Mouse (Mus musculus) yolk sac, embryonic 10.5 days (tissue): Measurements from ENCODE around the gene Mfap2.

Source experiments
- DNase-seq: peaks from one replicate; pipeline ENCODE4 v3.0.0-alpha.2; 2017; ENCODE audit warnings: low spot score

The Mfap2 gene

DNA sequence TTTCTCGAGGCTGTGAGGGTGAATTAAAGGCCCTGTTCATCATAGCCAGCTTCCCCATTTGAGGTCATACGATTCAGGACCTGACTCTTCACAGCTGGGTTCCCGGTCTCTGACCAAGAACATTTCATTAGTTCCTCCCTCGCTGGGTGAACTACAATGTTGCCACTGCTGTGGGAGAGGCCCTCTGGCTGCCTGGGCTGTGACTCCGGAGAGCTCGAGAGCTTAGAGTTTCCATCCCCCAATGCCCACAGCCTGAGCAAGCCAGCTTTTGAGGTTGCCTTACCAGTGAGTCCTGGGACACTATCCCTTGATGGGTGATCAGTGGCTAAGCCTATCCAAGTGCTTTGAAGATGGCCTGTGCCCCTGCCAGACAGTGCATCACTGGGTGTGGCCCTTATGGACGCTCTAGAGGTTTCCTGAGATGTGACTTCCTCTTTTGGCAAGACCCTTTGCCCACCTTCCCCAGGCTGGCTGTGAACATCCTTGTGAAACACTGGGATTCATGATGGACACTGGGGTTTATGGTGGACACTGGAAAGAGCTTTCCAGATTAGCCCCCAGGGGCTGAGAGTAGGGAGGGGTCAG is 21.4 kb upstream of the Mfap2 start:
- no peak for DNase-seq

DNA sequence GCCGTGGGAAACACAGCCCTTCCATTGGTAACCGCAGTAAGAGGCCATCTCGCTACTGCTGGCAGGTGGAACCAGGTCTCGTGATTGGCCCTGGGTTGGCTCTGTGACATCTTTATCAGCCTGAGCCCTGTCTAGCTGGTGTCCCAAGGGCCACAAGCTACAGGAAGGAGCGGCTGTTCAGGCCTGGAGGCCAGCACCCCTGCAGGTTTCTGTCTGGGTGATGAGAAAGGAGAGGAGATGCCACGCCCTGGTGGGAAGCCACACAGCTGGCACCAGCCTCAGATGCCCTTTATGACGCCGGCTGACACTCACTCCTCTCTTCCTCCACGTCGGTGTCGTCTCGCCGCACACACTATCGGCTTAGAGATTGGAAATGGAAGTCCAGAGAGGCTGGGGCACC is 20.8 kb upstream of the Mfap2 start:
- no peak for DNase-seq

DNA sequence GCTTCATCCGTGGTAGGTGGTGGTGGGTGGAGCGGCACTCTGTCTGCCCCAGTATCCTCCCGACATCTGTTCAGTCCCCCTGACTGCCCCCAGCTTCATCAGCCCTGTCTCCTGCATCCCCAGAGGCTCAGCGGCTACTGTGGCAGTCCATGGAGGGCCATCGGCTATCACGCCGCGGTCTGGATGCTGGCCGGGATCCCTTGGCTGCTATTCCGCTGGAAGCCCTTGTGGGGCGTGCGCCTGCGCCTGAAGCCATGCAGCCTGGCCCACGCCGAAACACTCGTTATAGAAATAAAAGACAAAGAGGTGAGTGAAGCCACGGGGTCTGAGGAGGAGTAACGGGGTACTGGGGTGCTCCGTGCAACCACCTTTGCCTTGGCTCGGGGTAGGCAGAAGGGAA is 18.0 kb upstream of the Mfap2 start:
- DNase-seq, result no peak

DNA sequence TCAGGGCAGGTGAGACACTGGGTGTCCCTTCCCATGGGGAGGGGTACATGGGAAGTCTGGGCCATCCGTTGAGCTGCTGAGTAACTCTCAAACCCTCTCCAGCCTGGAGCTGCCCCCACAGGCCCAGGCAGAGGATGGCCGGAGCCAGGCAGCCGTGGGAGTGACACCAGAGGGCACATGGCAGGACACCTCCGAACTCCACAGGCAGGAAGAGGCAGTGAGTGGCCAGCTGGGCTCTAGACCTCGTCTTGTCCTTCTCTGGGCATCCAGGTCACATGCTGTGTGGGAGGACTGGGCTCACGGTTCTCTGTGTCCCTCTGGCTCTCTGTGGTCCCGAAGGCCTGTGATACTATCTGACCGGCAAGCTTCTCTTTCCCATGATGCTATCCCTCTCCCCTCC is 16.4 kb upstream of the Mfap2 start:
- DNase-seq, result no peak

DNA sequence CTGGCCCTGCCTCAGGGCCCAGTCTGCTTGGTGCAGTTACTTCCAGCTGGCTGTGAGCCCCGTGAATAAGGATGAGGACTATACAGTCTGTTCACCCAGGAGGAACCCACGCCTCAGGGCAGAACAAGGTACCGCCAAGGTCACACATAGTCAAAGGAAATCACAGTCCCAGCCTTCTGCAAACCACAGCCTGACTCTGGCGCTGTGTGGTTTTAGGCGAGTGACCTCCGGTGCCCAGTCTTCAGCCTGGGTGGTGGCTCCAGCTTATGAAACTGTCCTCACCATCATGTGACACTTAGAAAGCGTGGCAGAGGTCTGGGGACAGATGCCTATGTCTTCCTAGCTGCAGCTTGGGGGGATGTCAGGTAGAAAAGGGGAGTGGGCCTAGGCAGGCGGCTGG is 14.4 kb upstream of the Mfap2 start:
- no peak for DNase-seq

DNA sequence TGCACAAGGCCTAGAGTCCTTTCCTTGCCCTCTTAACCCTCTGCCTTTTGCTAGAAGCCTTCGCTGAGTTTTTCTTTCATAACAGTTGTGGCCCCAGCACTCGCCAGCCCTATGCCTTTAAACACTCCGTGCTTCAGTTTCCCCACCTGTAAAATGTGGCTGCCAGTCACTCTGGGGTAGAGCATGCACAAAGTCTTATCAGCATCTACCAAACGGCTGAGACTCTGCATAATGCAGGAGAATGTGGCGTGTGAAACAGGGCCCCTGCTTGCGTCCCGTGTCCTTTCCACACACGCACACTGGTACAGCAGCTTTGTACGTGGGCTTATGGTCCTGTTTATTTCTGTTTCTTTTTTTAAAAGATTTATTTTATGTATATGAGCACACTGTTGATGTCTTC is 13.4 kb upstream of the Mfap2 start:
- no peak for DNase-seq

DNA sequence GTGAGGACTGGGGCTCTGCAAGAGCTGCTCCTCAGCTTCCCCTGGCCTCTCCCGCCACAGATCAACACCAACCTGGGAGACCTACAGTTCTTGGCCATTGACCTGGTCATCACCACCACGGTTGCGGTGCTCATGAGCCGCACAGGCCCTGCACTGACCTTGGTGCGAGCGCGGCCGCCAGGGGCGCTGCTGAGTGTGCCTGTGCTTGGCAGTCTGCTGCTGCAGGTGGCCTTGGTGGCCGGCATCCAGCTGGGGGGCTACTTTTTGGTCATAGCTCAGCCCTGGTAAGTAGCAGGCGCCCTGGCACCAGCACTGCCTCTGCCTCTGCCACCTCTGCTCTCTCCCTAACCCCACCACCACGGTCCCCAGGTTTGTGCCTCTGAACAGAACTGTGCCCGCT is 4.2 kb upstream of the Mfap2 start:
- no peak for DNase-seq

DNA sequence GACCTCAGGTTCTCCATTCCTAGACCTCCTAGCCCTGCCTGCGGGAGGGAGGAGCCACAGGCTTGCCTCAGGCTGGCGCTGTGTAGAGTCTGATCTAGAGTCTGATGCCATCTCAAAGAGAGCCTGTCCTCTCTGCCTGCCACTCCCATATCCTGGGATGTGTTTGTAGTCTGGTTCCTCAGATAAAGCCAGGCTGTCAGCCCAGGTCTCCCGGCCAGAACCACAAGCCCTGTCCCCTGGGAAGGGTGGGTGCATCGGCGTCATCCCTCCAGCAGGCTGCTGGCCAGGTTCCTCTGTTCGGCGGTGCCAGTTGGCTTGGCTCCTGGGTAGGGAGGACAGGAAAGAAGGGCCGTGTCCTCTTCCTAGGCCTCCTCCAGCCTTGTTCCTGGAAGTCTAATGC is 2.2 kb upstream of the Mfap2 start:
- no peak for DNase-seq

DNA sequence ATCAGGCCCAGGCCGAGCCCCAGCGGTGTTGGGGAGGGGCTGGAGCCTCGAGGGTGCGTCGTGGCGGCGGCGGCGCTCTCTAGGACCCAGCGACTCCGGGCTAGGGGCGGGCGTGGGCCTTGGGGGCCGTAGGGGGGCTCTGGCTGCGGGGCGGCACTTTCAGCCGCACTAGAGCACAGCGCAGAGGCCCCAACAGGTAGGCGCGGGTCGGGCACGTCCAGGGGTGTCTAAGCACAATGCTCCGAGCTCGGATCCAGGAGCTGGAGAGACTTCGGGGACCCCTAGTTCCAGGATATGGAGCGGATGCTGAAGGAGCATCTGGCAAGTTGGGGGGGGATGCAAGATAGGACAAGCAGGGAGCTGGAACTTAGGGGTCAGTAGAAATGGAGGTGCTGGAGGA is 308 bp downstream of the Mfap2 start:
- peak; percentile 60 for DNase-seq

DNA sequence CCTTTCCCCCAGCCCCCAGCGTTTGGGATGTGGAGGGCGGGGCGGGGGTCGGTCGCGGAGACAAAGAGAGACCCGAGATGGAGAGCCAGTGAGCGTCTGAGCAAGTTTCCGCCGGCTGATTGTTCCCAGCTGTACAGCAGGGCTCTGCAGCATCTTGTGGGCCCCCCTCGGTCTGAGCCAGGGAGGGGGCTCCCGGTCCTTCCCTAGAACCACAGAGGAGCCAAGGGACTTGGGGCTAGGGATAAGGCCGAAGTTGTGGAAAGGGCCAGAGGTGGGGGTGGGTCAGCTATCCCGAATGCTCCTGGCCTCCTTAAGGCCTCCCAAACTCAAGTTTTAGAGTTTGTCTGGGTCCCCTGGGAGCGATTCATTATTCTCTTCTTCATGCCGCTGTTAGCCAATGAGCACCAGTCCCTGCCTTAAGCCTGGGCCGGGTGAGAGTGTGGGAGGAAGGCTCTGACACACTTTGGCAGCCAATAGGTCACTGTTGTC is 767 bp downstream of the Mfap2 start:
- DNase-seq, result no peak

DNA sequence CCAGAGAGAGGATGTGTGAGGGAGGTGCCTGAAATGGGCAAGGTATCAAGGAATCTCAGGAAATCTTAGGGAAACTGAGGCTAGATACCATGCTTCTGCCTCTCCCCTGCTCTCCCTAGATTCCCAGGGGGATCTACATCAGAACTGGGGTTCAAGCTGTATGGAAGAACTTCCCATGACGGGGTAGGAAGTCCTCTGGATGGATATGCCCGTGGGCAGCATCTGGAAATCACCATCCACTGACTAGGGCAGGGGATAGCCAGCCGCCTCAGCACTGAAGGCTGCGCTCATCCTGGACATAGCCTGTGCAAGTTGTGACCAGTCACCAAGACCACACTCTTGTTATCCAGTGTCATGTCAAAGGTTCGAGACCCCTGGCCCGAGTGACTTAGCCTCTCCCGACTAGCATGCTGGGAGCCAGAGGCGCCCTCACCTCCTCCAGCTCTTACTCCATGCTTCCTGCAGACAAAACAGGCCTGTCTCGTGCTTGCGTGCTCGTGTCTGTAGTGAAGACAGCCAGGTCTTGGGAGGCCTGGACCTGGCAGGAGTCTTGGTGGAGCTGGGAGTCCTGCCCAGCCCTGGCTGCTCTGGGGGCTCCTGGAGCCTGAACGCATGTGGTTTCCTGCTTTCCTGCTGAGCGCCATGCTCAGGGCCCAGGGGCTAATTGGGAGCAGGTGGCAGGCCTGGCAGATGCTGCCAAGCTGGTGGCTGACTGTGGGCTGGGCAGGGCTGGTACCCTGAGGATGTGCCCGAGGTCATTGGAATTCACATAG is 1.5 kb downstream of the Mfap2 start:
- DNase-seq, result no peak

DNA sequence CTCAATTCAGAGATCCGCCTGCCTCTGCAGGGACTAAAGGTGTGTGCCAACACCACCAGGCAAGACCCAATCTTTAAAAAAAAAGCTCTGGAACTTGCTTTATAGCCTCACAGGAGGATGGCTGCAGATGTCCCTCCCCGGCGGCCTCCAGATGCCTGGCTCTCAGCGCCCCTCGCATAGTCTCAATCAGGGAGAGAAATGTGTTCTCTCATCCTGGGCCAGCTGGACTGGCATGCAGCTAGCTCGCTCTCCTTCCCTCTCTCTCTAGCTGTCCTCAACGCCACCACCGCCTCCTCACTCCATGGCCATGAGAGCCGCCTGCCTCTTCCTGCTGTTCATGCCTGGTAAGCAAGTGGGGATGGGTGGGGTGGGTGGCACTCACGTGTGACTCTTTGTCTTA is 2.3 kb downstream of the Mfap2 start:
- no peak for DNase-seq

DNA sequence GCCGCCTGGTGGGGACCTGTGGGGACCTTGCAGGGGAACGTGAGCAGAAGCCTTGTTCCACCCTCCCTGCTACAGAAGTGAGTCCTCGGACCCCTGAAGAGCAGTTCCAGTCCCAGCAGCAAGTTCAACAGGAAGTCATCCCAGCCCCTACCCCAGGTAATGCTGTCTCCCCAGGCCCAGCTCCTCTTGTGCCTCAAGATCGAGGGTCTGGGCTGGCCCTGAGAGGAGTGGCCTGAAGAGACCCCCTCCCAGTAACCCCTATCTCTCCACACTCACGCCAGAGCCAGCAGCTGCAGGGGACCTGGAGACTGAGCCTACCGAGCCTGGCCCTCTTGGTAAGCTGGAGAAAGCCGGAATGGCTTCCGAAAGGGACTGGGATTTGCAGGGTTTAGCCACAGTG is 3.9 kb downstream of the Mfap2 start:
- no peak for DNase-seq

DNA sequence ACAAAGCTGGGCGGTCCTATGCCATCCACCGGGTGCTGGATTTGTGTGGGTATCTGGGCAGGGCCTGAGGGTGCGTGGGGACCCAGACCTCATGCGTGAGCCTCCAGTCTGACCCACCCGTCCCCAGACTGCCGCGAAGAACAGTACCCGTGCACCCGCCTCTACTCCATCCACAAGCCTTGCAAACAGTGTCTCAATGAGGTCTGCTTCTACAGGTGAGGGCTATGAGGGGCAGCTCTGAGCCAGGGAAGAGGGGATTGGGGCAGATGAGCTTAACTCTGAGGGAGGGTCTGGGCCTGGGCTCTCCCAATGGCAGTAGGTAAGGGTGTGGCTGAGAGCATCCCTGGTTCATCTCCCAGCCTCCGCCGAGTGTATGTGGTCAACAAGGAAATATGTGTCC is 4.6 kb downstream of the Mfap2 start:
- DNase-seq, result no peak

DNA sequence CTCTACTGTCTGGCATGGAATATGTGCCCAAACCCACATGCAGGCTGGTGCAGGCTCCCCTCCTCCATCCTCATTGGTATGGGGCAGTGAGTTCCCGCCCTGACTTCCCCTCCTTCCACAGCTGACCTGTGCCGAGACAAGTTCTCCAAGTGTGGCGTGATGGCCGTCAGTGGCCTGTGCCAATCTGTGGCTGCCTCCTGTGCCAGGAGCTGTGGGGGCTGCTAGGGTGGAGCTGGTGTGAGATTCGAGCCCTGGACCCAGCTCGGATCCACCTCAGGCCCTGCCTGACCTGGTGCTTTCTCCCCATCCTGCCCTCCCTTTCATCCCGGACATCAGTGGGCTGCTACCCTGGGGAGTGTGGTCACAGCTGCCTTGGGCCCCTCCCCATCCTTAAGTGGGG is 5.1 kb downstream of the Mfap2 start:
- DNase-seq, result no peak

DNA sequence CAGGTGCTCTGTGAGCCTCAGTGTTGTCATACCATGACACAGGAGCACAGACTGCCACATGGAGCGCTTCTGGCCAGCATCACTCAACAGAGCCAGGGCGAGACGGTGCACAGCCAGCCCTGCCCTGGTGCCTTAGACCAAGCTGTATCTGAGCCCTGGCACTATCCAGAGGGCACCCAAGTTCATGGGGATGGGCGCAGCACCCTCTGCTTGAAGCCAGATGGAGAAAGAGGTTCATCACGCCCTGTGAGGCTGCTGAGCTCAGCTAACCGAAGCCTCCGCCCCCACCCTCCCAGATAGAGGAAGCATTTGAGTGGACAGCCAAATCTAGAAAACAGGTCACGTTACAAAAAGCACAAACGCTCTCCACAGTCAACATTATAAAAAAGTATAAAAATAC is 6.1 kb downstream of the Mfap2 start:
- DNase-seq, result no peak

DNA sequence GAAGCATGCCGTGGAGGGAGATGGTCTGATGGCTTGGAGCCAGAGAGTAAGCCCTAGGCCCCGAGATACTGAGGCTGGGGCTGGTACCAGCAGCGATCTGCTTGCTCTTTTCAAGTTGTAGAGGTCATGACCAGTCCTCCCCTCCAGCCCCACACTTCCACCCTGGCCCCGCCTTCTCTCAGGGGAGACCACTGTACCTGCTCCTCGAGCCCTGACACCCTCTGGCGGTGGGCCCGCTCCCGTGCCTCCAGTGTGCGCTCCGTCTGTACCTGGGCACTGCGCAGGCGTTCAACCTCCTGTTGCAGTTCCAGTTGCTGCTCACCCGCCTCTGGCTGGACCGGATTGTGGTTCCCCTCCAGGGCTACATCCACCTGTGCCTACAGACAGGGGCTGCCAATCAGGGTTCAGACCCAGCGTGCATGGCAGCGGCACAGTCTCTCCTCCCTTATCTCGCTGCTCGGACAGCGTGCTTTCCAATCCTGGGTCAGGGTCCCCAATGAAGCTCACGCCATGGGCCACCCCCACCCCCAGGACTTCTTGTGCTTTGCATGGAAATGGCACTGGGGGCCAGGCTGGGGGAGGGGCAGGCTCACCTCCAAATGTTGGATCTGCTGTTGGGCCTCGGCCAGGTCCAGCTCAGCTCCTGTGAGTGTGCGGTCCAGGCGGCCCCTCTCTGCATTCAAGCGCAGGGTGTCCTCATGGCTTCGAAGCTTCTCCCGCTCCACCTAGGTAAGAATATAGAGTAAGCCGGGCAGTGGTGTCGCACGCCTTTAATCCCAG is 7.6 kb downstream of the Mfap2 start:
- DNase-seq, result no peak

DNA sequence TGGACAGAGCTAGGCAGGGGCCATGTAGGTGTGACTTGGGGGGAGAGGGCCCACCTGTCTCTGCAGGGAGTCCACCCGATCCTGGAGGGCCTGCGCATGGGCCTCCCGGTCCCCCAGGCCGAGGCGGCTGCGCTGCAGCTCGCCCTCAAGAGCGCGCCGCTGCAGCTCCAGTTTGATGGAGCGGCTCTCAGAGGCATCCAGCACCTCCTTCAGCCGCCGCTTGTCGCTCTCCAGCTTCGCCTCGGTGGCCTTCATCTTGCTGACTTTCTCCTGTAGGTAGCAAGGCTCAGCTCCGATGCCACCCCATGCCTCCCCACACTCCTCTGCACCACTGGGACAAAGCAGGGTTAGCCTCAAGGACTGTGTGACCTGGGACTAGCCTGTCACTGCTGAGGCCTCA is 10.0 kb downstream of the Mfap2 start:
- no peak for DNase-seq

DNA sequence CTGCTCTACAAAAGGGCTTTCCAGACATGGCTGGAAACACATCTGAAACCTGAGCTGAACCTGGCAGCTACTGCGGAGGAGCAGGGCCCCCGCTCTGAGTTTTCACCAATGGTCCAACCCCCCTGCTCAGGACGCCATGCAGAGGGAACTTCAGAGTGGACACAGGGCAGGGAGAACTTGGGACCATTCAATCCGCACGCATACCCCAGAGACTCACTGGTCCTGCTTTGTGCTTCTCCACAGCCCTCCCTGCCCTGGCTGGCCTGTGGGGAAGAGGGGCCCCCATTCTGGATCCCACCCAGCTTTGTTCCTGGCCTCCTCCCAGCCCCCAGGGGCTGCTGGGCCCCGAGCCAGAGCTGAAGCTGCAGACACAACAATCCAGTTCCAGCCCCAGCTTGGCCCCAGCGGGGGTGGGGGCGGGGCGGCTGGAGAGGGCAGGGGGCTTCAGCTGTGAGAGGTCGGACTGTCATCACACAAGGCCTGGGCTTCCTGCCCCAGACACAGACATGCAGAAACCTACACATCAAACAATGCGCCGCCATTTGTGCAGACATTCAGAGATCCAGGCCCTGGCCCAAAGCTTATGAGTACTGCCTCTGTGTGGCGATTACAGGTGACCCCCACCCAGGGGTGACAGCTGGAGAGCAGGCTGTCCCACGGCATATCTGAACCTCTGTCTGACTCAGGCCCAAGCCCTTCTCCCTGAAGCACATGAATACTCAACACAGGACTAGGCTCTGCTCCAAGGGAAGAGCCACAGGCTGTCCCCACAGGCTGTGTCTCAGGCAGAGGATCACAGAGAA is 10.8 kb downstream of the Mfap2 start:
- peak; percentile 28 for DNase-seq

DNA sequence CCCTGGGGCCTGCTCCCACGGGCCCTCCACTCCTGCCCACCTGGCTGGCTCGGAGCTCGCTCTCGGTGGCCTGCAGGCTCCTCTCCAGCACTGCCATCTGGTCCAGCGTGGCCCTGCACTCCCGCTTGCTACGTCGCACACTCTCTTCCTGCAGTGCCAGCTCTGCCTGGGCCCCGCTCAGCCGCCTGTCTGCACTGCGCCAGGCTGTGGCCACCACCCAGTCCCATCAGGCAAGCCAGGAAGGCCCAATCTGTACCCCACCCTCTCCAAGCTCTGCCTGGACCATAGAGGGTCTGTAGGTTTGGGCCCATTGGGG is 11.4 kb downstream of the Mfap2 start:
- no peak for DNase-seq

DNA sequence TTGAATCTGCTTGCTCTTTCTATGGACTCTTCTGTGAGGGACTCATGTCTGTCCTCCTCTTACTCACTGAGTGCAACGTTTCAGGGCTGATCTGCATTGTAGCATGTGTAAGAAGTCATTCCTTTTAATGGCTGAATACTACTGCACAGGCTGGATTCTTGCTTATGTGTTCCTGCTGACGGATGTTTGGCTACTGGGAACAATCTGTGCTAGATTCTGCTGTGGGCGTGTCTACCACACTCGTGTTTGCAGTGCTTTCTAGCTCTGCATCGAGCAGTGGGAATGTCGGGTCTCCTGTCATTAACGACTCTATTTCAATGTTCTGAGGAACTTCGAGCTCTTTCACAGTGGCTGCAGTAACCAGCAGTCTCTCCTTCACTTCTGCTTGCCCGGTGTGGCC is 13.8 kb downstream of the Mfap2 start:
- no peak for DNase-seq

DNA sequence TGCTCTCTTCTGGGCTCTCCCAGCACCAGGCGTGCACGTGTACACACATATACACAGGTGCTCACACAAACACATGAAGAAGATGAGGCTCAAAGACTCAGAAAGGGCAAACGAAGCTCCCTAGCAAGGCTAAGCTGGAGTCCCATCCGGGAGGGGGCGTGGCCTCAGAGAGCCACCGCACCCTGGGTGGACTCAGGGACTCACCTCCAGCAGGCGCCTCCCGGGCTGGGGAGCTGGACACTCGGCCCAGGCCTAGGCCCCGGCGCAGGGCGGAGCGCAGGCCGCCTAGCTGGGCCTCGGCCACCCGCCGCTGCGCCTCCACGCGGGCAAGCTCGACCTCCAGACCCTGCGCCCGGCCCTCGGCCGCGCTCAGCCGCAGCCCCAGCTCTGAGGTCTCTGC is 14.8 kb downstream of the Mfap2 start:
- no peak for DNase-seq
